Mouse (Mus musculus) fibroblast of lung, adult 2 months (primary cell): Measurements from ENCODE around the gene Cass4.

Experiments
- DNase-seq: peaks from one replicate; pipeline ENCODE4 v3.0.0-alpha.2; 2011; ENCODE audit warnings: low read depth

Gene Cass4

GRCm38 (mm10) chr2:172390341-172390740 is 3.3 kb upstream of the Cass4 start:
- no peak for DNase-seq

GRCm38 (mm10) chr2:172392041-172392521 is 1.5 kb upstream of the Cass4 start:
- DNase-seq, result no peak

- no peak for DNase-seq
These were observed 428 bp downstream of the Cass4 start for GRCm38 (mm10) chr2:172394052-172394392.

GRCm38 (mm10) chr2:172394671-172395070 is 1.1 kb downstream of the Cass4 start:
- DNase-seq, result no peak

DNA sequence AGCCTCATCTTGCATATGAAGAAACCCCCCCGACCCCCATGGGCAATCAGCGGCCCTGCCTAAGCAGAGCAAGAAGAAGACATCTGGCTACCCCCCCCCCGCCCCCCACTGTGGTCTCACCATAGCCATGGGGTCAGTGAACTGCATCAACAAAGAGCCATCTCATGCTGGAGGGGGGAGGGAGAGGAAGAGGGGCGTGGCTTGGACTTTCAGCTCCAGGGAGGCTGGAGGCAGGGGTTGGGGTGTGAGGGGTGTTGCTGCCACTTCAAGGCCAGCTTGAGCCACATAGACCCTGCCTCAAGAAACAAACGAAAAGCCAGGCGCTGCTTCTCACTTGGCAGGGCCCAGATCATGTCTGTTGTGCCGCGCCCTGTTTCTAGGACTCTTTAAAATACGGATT is 2.4 kb downstream of the Cass4 start:
- no peak for DNase-seq

DNA sequence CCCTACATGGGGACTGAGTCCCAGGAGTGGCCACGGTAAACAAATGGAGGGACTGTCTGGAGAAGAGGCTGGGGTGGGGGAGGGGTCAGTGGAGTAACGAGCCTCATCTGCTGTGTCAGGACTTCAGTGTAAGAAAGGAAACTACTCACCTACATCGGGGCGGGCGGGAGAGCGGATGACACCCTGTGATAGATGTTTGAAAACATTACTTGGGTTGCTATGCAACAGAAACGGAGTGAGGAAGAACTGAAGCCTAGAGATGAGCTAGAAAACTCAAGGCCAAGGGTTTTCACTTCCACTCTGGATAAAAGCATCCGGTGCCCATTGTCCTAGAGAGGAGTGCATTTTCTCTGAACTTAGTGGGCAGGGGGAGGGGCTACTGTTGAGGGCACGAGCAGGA is 6.3 kb downstream of the Cass4 start:
- no peak for DNase-seq

DNA sequence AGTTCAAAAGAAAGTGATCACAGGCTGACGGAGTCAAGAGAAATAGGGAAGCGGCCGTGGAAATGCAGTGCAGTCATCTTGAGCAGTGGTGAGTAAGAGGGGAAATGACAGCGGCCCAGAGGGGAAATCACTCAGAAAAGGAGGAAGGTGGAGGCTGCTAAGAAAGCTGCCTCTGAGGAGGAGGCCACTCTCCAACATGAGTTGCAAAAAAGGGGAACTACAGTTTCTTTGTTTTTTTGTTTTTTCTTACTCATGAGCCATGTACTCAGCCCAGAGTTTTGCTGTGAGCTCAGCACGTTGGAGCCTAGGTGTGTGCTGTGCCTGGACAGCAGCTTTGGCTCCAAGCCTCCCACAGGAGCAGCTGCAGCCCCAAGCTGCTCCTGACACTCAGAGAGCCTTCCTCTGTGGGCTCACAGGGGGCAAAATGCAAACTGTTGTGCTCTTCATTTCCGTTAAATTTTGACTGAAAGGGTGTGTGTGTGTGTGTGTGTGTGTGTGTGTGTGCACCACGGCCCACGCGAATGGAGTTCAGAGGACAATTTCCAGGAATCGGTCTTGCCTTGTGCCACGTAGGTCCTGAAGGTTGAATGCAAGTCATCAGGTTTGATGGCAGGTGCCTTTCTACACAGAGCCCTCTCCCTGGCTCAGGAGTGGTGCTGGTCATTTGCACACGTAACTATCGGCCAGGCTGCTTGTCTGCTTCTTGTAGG is 7.7 kb downstream of the Cass4 start:
- no peak for DNase-seq

- no peak for DNase-seq
These were observed 10.6 kb downstream of the Cass4 start for GRCm38 (mm10) chr2:172404239-172404638.

- no peak for DNase-seq
These were observed 11.4 kb downstream of the Cass4 start for GRCm38 (mm10) chr2:172405011-172405410.

DNA sequence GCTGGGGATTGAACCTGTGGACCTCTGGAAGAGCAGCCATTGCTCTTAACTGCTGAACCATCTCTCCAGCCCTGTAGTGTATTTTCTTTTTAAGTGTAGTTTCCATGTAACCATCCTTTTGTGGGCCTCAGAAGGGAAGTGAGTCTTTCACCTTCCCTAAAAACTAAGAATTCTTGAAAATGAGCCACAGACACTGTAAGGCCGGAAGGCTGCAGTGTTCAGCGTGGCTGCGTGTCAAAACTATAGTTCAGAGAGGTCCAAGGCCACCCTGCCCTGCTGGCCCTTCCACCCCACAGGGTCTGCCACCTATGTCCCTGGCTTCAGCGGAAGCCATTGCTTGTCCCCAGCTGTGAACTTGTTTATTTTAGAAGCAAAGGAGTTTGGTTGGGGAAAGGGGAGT is 12.6 kb downstream of the Cass4 start:
- no peak for DNase-seq

DNA sequence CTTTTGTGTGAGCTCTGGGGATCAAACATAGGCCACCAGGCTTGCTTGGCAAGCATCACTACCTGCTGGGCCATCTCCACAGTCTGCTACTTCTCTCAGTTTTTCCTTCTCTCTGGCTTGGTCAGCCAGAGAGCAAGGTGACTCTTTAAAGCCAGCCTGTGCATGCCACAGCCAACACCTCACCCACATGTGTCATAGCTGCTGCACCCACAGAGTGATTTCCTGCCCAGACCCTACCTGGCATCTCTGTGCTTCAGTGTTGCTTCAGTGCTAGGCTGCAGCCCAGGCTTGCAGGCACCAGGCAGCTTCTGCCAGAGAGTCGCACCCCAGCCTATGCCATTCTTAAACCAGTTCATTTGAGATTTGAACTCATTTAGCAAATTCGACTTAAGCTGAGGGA is 13.9 kb downstream of the Cass4 start:
- DNase-seq, result no peak

DNA sequence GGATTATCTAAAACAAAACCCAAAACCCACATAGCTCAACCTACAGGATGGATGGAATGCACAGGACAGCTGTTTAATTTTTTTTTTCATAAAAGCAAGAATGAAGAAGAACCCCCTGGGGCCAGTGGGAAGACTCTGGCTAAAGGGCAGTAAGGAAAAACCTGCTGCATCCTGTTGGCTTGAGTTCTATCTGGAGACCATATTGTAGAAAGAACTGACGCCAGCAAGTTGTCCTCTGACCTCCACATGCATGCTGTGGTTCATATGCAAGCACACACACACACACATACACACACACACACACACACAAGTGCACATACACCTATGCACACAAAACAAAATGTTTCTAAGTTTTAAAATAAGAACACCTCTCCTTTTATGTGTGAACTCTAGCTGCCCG is 17.1 kb downstream of the Cass4 start:
- DNase-seq, result no peak

- DNase-seq, result no peak
These were observed 17.5 kb downstream of the Cass4 start for GRCm38 (mm10) chr2:172411091-172411490.

- DNase-seq, result no peak
These were observed 18.9 kb downstream of the Cass4 start for GRCm38 (mm10) chr2:172412454-172412853.

- no peak for DNase-seq
These were observed 19.7 kb downstream of the Cass4 start for GRCm38 (mm10) chr2:172413273-172413672.

DNA sequence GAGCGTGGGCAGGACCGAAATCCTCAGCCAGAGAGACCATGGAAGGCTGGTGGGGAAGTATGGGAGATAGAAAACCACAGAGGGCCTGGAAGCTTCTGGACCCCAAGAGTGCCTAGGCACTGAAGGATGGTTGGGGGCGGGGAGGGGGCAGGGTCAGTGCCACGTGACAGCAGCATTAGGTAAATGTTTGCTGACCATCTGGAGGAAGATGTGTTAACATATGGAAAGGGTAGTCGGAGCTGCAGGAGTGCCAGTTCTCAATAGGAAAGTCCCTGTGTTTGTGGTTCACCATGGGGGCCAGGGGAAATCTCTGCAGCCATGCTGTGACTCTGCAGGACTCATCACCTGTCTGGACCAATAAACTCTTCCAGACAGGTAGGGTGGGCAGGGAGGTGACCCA is 20.3 kb downstream of the Cass4 start:
- DNase-seq, result no peak

- no peak for DNase-seq
These were observed 22.6 kb downstream of the Cass4 start for GRCm38 (mm10) chr2:172416218-172416617.

DNA sequence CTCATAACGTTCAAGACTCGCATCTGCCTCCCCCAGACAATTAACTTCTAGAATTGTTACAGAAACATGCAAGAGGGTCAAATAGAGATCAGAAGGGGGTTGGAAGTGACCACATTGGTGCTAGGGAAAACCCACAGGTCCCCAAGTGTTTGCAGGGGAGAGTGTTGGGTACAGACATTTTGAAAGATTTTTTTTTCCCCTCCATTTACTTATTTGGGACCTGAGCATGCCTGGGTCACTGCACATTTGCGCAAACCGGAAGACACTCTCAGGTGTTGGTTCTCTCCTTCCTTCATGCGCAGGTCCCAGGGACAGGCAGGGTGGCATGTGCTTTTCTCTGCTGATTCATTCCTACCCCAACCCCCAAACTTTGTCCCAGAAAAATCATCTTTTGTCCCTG is 23.3 kb downstream of the Cass4 start:
- DNase-seq, result no peak

DNA sequence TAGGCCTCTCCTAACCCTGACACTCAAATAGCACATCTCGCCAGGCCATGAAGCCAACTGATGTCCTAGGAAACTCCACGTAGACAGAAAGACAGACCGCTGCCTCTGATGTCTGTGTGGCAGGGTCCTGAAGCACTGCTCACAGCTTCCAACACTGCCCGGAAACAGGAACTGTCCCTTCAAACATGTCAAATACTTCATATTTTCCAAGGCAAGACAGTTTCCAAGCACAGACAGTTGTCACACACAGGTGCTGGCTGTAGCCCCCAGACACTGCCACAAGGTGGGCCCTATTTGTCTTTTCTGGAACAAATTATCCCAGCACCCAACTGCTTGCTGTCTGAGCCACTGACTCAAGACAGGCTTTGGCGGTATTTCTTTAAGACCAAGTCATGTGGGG is 24.6 kb downstream of the Cass4 start:
- DNase-seq, result no peak

- DNase-seq, result no peak
These were observed 37.0 kb downstream of the Cass4 start for GRCm38 (mm10) chr2:172430609-172431008.

DNA sequence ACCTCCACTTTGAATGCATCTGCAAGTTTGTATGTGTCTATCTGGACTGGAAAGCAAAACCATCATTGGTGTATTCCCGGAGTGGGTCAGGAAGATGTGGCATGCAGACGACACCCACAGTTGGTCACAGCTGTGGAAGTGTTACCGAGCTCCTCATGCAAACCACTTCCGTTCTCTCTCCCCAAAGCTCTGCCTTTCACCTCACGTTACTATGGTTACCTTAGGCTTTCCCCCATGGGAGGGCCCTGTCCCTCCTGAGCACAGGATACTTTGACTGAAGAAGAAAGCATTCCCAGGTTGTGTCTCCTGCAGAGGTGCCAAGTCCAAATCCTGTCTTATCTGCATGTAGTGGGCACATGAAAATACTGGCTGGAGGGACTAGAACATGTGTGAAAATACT is 40.2 kb downstream of the Cass4 start:
- DNase-seq, result no peak

- no peak for DNase-seq
These were observed 43.9 kb downstream of the Cass4 start for GRCm38 (mm10) chr2:172437371-172437952.

DNA sequence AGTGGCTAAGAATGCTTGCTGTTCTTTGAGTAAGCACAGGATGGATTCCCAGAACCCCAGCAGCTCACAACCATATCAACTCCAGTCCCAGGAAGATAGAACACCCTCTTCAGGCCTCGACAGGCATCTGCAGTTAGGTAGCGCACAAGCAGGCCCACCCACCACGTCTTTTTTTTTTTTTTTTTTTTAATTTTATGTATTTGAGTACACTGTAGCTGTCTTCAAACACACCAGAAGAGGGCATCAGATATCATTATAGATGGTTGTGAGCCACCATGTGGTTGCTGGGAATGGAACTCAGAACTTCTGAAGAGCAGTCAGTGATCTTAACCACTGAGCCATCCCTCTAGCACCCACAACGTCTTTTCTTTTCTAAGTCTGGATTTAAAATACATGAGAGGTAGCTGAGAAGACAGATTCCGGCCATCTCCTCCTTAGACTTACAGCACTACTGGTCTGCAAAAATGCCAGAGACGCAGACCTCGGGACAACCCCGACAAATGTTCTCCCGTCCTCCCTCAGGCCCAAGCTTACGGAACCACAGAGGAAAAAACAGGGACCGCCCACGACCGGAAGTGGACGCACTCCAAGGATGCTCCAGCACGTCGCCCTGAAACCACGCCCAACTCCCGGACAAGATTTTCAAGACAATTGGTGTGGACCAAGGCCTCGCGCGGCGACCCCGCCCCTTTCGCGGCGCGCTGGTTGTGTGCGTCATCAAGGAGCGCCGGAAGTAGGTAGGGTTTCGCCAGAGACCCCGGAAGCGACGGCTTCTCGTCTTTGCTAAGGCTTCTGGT is 46.4 kb downstream of the Cass4 start, which contains the start of gene Rtf2:
TSS of gene Rtf2 (plus strand) at position 714 of the 797 bp plus-strand sequence.
- peak; percentile 93 for DNase-seq
